Mouse (Mus musculus) liver, embryonic 14.5 days (tissue): Measurements from ENCODE around the gene Hexdc.

Experiments used
- CTCF ChIP-seq: IDR thresholded peaks from 2 replicates; pipeline ENCODE4 v1.5.1; 2016; ENCODE audit warnings: antibody characterized with exemption, low read depth, control low read depth
- EP300 ChIP-seq: IDR thresholded peaks from 2 replicates; pipeline ENCODE4 v1.6.1; 2016; ENCODE audit warnings: antibody characterized with exemption, low read depth

GRCm38 (mm10) chr11:121235475-121236238, 31.4 kb downstream of the Hexdc start:
- TF ChIP-seq EP300 (no peak), CTCF (peak; percentile 88)
